Mouse (Mus musculus) mature B cell (primary cell): ENCODE data around the gene Zfp316.

ENCODE experiments used
- in situ Hi-C: fragments of 300-500 bp; cut with MboI; formaldehyde crosslinking; loops from 2 replicates; pipeline ENCODE4 v1.14.3; 2019

Gene Zfp316

GRCm38 (mm10) chr5:143269363-143270150 is at the start of gene Zfp316:
Gene Zfp316, minus strand, starts transcription at chr5:143270022.
- in situ Hi-C loops: no loop called here

GRCm38 (mm10) chr5:143317288-143317610 is 47.4 kb upstream of the Zfp316 start:
- in situ Hi-C loops: no loop called here

GRCm38 (mm10) chr5:143316605-143317287 is 46.9 kb upstream of the Zfp316 start:
- in situ Hi-C loops: no loop called here

- in situ Hi-C loops: no loop called here
Observed at GRCm38 (mm10) chr5:143315514-143315888, 45.7 kb upstream of the Zfp316 start.

GRCm38 (mm10) chr5:143314730-143315513 is 45.1 kb upstream of the Zfp316 start, which contains the start of gene E130309D02Rik:
Gene E130309D02Rik, minus strand, starts transcription at chr5:143315360.
- in situ Hi-C loops: no loop called here

GRCm38 (mm10) chr5:143314183-143314729 is 44.4 kb upstream of the Zfp316 start:
- in situ Hi-C loops: no loop called here

GRCm38 (mm10) chr5:143311886-143312285 is 42.1 kb upstream of the Zfp316 start:
- in situ Hi-C loops: no loop called here

GRCm38 (mm10) chr5:143309916-143310315 is 40.1 kb upstream of the Zfp316 start:
- in situ Hi-C loops: no loop called here

GRCm38 (mm10) chr5:143308825-143309224 is 39.0 kb upstream of the Zfp316 start:
- in situ Hi-C loops: no loop called here

GRCm38 (mm10) chr5:143304251-143304650 is 34.4 kb upstream of the Zfp316 start:
- in situ Hi-C loops: no loop called here

GRCm38 (mm10) chr5:143301296-143301695 is 31.5 kb upstream of the Zfp316 start:
- in situ Hi-C loops: no loop called here

GRCm38 (mm10) chr5:143299686-143300085 is 29.9 kb upstream of the Zfp316 start:
- in situ Hi-C loops: no loop called here

- in situ Hi-C loops: no loop called here
Observed at GRCm38 (mm10) chr5:143298391-143298790, 28.6 kb upstream of the Zfp316 start.

- in situ Hi-C loops: no loop called here
Observed at GRCm38 (mm10) chr5:143297986-143298385, 28.2 kb upstream of the Zfp316 start.

- in situ Hi-C loops: no loop called here
Observed at GRCm38 (mm10) chr5:143295330-143295729, 25.5 kb upstream of the Zfp316 start.

- in situ Hi-C loops: no loop called here
Observed at GRCm38 (mm10) chr5:143294862-143295261, 25.0 kb upstream of the Zfp316 start.

- in situ Hi-C loops: no loop called here
Observed at GRCm38 (mm10) chr5:143293404-143293803, 23.6 kb upstream of the Zfp316 start, which contains the start of gene Zfp853. Gene Zfp853, minus strand, starts transcription at chr5:143293623.

- in situ Hi-C loops: no loop called here
Observed at GRCm38 (mm10) chr5:143292879-143293278, 23.1 kb upstream of the Zfp316 start.

GRCm38 (mm10) chr5:143289299-143289698 is 19.5 kb upstream of the Zfp316 start:
- in situ Hi-C loops: no loop called here

GRCm38 (mm10) chr5:143288378-143288911 is 18.6 kb upstream of the Zfp316 start:
- in situ Hi-C loops: no loop called here

- in situ Hi-C loops: no loop called here
Observed at GRCm38 (mm10) chr5:143287774-143288328, 18.0 kb upstream of the Zfp316 start.

GRCm38 (mm10) chr5:143284762-143285161 is 14.9 kb upstream of the Zfp316 start:
- in situ Hi-C loops: no loop called here
